Mouse (Mus musculus) forebrain, embryonic 11.5 days (tissue): ENCODE data around the gene Bnipl. TPM values are rescaled to one million over a fixed set of nuclear protein-coding genes. Genes with fewer than 3 reads are reported as not detected.
A peak's percentile ranks its signal among the peaks of the same experiment; 100 is the strongest.

Experiments
- ATAC-seq: fragments of 200-750 bp; cut with Nextera tagmentation; replicated peaks from 2 replicates; pipeline ENCODE4 v1.8.0; 2017; ENCODE audit warnings: moderate TSS enrichment; ENCODE audit not compliant: low FRiP score
- DNase-seq: peaks from one replicate; pipeline ENCODE4 v3.0.0-alpha.2; 2017; ENCODE audit warnings: low spot score
- H3K27ac ChIP-seq: fragments of 300-500 bp; sonication (generic); 2 replicates; pipeline ENCODE4 v1.5.1; 2014; ENCODE audit warnings: low read depth, low read length
- H3K27me3 ChIP-seq: fragments of 300-500 bp; sonication (generic); 2 replicates; pipeline ENCODE4 v1.6.1; 2014; ENCODE audit warnings: mild to moderate bottlenecking, low read length, mixed read lengths; ENCODE audit not compliant: control insufficient read depth, insufficient read depth
- H3K36me3 ChIP-seq: fragments of 300-500 bp; sonication (generic); 2 replicates; pipeline ENCODE4 v1.6.1; 2014; ENCODE audit warnings: mild to moderate bottlenecking, low read length, moderate library complexity, mixed read lengths; ENCODE audit not compliant: control insufficient read depth, insufficient read depth
- H3K4me1 ChIP-seq: fragments of 300-500 bp; sonication (generic); replicated peaks from 2 replicates; pipeline ENCODE4 v1.6.1; 2014; ENCODE audit warnings: low read length, mixed read lengths; ENCODE audit not compliant: control insufficient read depth, insufficient read depth
- H3K4me2 ChIP-seq: fragments of 300-500 bp; sonication (generic); 2 replicates; pipeline ENCODE4 v1.6.1; 2014; ENCODE audit warnings: low read depth, mild to moderate bottlenecking, low read length, moderate library complexity, mixed read lengths; ENCODE audit not compliant: severe bottlenecking
- H3K4me3 ChIP-seq: fragments of 300-500 bp; sonication (generic); 2 replicates; pipeline ENCODE4 v1.5.1; 2014; ENCODE audit warnings: low read depth, low read length
- H3K9ac ChIP-seq: fragments of 300-500 bp; sonication (generic); 2 replicates; pipeline ENCODE4 v1.6.1; 2014; ENCODE audit warnings: low read length
- H3K9me3 ChIP-seq: fragments of 300-500 bp; sonication (generic); 2 replicates; pipeline ENCODE4 v1.6.1; 2016; ENCODE audit warnings: low read length, mixed read lengths; ENCODE audit not compliant: control insufficient read depth
- WGBS: fragments of 180-500 bp; shearing (Covaris S2); extraction: QIAGEN DNeasy Blood & Tissue Kit; methylation state at CpG from one replicate; pipeline ENCODE4 v1.1.7; 2014; 5-methylcytosine and 5-hydroxymethylcytosine counted together
- polyA plus RNA-seq: library from polyadenylated mRNA; unstranded; fragments of >200 nt; fragmentation: Nextera tagmentation; extraction: Ambion mirVana; gene quantifications from 2 replicates; pipeline ENCODE4 v1.2.1, GENCODE M21; 2014

Gene Bnipl
- polyA plus RNA-seq, 1 experiment from 2014 or later = 0.72 TPM

DNA sequence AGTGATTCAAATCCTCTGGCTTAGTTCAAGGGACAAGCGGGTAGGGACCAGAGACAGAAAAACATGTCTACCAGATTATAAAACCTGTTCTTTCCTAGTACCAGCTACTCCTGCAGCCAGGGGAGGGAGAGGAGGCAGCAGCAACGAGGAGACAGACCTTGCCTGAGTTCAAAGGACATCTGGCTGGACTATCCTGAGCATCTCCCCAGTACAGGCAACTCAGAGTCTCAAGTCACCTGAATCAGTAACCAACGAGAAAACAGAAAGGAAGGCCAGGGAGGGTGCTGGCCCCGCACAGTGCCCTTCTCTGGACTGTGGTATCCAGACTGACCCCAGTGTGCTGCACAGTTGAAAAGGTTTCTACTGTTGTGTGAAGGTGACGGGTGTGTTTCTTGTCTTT, 5.9 kb upstream of the Bnipl start:
- H3K36me3 ChIP-seq = peaks cover 2% of the 10 kb centered on the region; the same call in 1 of the 2 replicates
- no peak overlapping the region for H3K4me3 ChIP-seq
- ATAC-seq = no peak
- no peak overlapping the region for H3K27ac ChIP-seq
- no peak for DNase-seq
- no peak overlapping the region for H3K4me2 ChIP-seq
- H3K4me1 ChIP-seq = no peaks in the 10 kb centered on the region
- WGBS = 93% methylated on average over 5 of the region's 5 CpGs
- no peaks in the 10 kb centered on the region for H3K9me3 ChIP-seq
- no peak overlapping the region for H3K9ac ChIP-seq
- H3K27me3 ChIP-seq = no peaks in the 10 kb centered on the region

DNA sequence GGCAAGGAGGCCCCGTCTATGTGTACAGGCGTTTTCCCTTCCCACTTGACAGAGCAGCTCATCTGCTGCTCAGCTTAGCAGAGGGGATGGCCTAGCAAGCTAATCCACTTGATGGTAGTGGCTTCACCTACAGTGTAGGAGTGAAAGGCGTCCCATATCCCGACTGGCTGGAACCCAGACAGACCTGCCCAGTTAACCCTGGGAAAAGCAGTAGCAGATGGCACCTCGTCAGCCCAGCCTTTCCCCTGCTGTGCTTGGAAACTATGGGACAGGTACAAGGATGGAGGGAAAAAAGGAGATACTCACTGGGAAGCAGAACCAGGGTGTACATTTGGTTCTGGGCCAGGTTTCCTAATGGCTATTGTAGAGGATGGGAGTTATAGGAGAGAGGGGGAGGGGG, 632 bp downstream of the Bnipl start:
- H3K27me3 ChIP-seq = no peaks in the 10 kb centered on the region
- no peak for DNase-seq
- no peaks in the 10 kb centered on the region; the same call in 1 of the 2 replicates for H3K36me3 ChIP-seq
- WGBS = 83% methylated on average over 5 of the region's 5 CpGs
- no peak for ATAC-seq
- no peaks in the 10 kb centered on the region for H3K4me1 ChIP-seq
- no peak overlapping the region for H3K4me2 ChIP-seq
- no peak overlapping the region for H3K27ac ChIP-seq
- no peaks in the 10 kb centered on the region for H3K9me3 ChIP-seq
- no peak overlapping the region for H3K9ac ChIP-seq
- H3K4me3 ChIP-seq = no peak overlapping the region

DNA sequence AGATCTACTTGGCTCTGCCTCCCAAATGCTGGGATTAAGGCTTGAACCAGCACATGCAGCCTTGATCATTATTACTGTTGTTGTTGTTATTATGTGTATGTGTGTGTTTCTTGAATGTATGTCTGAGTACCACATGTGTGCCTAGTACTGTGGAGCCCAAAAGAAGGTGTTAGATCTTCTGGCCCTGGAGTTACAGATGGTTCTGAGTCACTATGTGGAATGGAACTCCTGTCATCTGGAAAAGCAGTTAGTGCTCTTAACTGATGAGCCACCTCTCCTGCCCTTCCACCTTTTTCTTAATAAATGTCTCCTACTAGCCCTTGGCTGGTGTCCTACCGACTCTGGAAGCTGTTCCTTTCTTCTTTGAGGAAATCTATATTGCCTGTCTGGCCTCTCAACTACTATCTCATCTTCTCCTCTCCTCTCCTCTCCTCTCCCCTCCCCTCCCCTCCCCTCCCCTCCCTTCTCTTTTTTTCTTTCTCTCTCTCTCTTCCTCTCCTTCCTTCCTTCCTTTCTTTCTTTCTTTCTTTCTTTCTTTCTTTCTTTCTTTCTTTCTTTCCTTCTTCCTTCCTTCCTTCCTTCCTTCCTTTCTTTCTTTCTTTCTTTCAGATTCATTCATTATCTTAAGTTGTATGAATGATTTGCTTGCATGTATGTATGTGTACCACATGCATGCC, 3.2 kb downstream of the Bnipl start:
- Histone ChIP-seq H3K36me3 (no peaks in the 10 kb centered on the region), H3K4me3 (no peak overlapping the region), H3K27me3 (no peaks in the 10 kb centered on the region), H3K4me1 (no peaks in the 10 kb centered on the region), H3K9ac (no peak overlapping the region), H3K4me2 (no peak overlapping the region), H3K27ac (no peak overlapping the region), H3K9me3 (no peaks in the 10 kb centered on the region)
- ATAC-seq = no peak
- no peak for DNase-seq
- 81% methylated on average over 1 of the region's 1 CpGs for WGBS

DNA sequence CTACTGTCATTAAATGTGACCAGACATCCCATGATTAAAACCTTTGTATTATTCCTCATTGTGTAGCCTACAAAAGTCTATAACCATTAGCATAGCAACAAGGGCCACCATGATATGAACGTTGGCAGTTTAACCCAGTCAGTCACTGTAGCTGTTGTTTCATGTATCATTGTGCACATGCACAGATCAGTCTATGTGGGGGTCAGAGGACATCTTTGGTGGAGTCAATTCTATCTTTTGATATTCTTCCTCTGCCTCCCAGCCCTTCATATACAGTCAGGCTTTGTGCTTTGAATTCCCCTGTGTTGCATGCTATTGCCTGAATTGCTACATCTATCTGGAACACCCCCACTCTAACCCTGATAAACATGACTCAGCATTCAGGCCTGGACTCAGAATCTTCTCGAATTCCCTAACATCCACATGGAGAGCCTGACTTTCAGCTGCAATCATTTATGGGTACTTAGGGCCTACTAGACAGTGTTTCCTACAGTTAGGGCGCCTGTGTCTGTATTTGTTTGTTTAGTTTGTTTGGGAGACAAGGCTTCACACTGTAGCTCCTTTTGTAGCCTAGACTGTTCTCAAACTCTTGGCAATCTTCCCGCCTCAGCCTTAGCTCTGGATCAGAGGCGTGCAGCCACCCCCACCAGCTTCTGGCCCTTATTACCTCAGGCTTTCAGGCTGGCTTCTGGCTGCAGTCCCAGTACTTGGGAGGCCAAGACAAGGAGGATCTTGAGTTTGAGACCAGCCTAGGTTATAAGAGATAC, 4.3 kb downstream of the Bnipl start:
- 88% methylated on average over 5 of the region's 5 CpGs for WGBS
- Histone ChIP-seq H3K9ac (no peak overlapping the region), H3K27ac (no peak overlapping the region), H3K27me3 (no peaks in the 10 kb centered on the region), H3K9me3 (no peaks in the 10 kb centered on the region), H3K4me1 (no peaks in the 10 kb centered on the region), H3K36me3 (no peaks in the 10 kb centered on the region), H3K4me2 (no peak overlapping the region), H3K4me3 (no peak overlapping the region)
- DNase-seq (no peak), ATAC-seq (no peak)

DNA sequence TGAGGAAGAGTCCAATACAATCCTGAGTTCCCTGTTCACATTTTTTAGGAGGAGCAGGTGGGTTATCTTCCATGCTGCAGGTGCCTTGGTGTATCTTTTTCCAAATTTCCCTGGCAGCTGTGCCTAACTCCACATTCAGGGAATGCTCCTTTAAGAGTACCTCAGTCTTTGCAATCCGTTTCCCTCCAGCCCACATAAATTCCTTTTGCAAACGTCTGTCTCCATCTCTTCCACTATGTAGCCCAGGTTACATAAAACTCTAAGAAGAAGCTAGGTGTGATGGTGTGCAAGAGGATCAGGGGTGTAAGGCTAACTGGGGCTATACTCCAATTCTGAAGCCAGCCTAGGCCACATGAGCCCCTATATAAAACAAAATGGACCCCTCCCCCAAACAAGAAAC, 7.9 kb downstream of the Bnipl start:
- H3K4me3 ChIP-seq = no peak overlapping the region
- no peak overlapping the region for H3K27ac ChIP-seq
- no peak overlapping the region for H3K9ac ChIP-seq
- H3K9me3 ChIP-seq = no peaks in the 10 kb centered on the region
- DNase-seq (no peak), ATAC-seq (no peak)
- H3K4me1 ChIP-seq = no peaks in the 10 kb centered on the region
- no peaks in the 10 kb centered on the region for H3K27me3 ChIP-seq
- 77% methylated on average over 2 of the region's 2 CpGs for WGBS
- H3K4me2 ChIP-seq = no peak overlapping the region
- H3K36me3 ChIP-seq = no peaks in the 10 kb centered on the region

DNA sequence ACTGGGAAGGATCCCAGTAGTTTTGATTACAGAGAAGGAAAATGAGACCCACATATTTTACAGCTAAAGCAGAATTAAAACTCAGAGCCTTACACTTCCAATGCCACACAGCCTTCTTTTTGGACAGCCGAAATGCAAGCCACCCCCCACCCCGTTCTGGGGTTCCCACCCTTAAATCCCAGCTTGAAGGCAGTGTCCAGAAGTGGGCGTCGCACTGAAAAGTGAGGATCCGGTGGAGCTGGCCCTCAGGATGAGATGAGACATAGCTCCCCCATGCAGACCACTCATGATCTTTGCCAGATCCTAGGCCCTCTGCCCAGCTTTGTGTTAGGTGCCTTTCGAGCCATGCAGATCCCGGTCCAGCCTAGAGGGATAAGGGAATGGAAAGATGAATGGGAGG, 9.5 kb downstream of the Bnipl start, which contains the start of gene Gm128:
Gm128 (minus strand) TSS at position 101 of the 400 bp plus-strand sequence.
- Histone ChIP-seq H3K36me3 (no peaks in the 10 kb centered on the region; the same call in 1 of the 2 replicates), H3K9me3 (no peaks in the 10 kb centered on the region), H3K27me3 (no peaks in the 10 kb centered on the region), H3K4me3 (no peak within 1 kb of the TSS), H3K4me2 (0 out of 2 replicates have a peak within 1 kb of the TSS, but pooled peaks have one; percentile 8), H3K4me1 (no peaks in the 10 kb centered on the region), H3K27ac (no peak within 1 kb of the TSS), H3K9ac (peak within 1 kb of the TSS; percentile 16)
- ATAC-seq (no peak), DNase-seq (no peak)
- 79% methylated on average over 7 of the region's 7 CpGs for WGBS

DNA sequence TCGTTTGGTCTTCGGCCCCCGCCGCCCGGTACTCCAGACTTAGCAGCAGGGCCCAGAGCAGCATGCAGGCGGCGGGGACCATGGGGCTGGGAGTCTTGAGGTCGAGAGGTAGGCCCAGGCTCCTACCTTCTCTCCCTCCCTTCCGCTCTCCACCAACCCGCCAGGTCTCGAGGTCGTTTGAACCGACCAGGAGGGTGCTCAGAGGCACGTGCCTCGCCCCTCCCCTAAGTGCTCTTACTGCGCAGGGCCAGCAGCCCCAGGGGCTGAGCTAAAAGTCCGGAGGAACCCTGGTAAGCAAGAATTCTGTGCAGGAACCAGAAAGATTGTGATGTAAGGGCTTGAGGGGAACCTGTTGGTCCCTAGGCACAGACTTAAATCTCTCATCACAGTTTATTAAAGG, 10.1 kb downstream of the Bnipl start:
- peak overlapping the region; percentile 16 for H3K9ac ChIP-seq
- DNase-seq (no peak), ATAC-seq (no peak)
- no peak overlapping the region for H3K27ac ChIP-seq
- 0 out of 2 replicates have a peak overlapping the region, but pooled peaks have one; percentile 8 for H3K4me2 ChIP-seq
- no peaks in the 10 kb centered on the region for H3K27me3 ChIP-seq
- no peaks in the 10 kb centered on the region for H3K4me1 ChIP-seq
- no peaks in the 10 kb centered on the region; the same call in 1 of the 2 replicates for H3K36me3 ChIP-seq
- WGBS = 31% methylated on average over 16 of the region's 17 CpGs
- no peak overlapping the region for H3K4me3 ChIP-seq
- no peaks in the 10 kb centered on the region for H3K9me3 ChIP-seq

DNA sequence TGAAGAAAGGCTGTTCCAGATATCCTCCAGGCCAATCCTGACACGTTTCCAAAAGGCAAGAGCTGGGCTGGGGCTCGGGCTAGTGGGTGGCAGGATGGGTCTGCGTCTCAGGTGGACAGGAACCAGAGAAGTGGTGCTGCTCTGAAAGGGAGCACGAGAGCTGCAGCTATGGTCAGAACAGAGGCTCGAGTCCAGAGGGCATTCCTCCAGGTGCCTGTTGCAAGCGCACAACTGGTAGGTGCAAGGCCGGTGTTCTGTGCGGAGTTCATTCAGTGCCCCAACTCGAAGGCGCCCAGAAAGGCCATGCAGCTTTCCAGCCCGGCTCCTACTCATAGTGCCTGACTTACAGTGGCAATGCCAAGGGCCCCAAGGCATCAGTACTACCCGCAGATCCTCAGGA, 11.0 kb downstream of the Bnipl start:
- no peak overlapping the region for H3K4me3 ChIP-seq
- no peaks in the 10 kb centered on the region for H3K27me3 ChIP-seq
- WGBS = 89% methylated on average over 12 of the region's 12 CpGs
- H3K27ac ChIP-seq = no peak overlapping the region
- H3K4me2 ChIP-seq = no peak overlapping the region
- H3K9ac ChIP-seq = no peak overlapping the region
- ATAC-seq (no peak), DNase-seq (no peak)
- H3K36me3 ChIP-seq = no peaks in the 10 kb centered on the region; the same call in 1 of the 2 replicates
- H3K9me3 ChIP-seq = no peaks in the 10 kb centered on the region
- no peaks in the 10 kb centered on the region for H3K4me1 ChIP-seq
